Mouse (Mus musculus) embryonic facial prominence, embryonic 10.5 days (tissue): ENCODE measurements around the gene Ctnnd2. TPM values are rescaled to one million over a fixed set of nuclear protein-coding genes. Genes with fewer than 3 reads are reported as not detected.

Experiments
- DNase-seq: peaks from one replicate; pipeline ENCODE4 v3.0.0-alpha.2; 2017; ENCODE audit warnings: low spot score
- H3K27ac ChIP-seq: fragments of 300-500 bp; sonication (generic); replicated peaks from 2 replicates; pipeline ENCODE4 v1.5.1; 2016; ENCODE audit warnings: mild to moderate bottlenecking
- H3K27me3 ChIP-seq: fragments of 300-500 bp; sonication (generic); replicated peaks from 2 replicates; pipeline ENCODE4 v1.6.1; 2016; ENCODE audit warnings: low read depth, mild to moderate bottlenecking; ENCODE audit not compliant: poor library complexity, severe bottlenecking
- H3K36me3 ChIP-seq: fragments of 300-500 bp; sonication (generic); replicated peaks from 2 replicates; pipeline ENCODE4 v1.6.1; 2016; ENCODE audit warnings: mild to moderate bottlenecking, moderate library complexity
- H3K4me1 ChIP-seq: fragments of 300-500 bp; sonication (generic); 2 replicates; pipeline ENCODE4 v1.6.1; 2016
- H3K4me3 ChIP-seq: fragments of 300-500 bp; sonication (generic); 2 replicates; pipeline ENCODE4 v1.5.1; 2016; ENCODE audit warnings: mild to moderate bottlenecking, moderate library complexity
- H3K9me3 ChIP-seq: fragments of 300-500 bp; sonication (generic); 2 replicates; pipeline ENCODE4 v1.6.1; 2016; ENCODE audit warnings: mild to moderate bottlenecking
- WGBS: fragments of 180-500 bp; shearing (Covaris S2); methylation state at CpG from one replicate; pipeline ENCODE4 v1.1.7; 2016; 5-methylcytosine and 5-hydroxymethylcytosine counted together
- polyA plus RNA-seq: library from polyadenylated mRNA; unstranded; fragments of >200 nt; fragmentation: Nextera tagmentation; extraction: Ambion mirVana; gene quantifications from 2 replicates; pipeline ENCODE4 v1.2.1, GENCODE M21; 2016

Ctnnd2 gene
- polyA plus RNA-seq, 1 experiment from 2014 or later = 13.3 TPM

GRCm38 (mm10) chr15:30977166-30977740 lies 804.9 kb downstream of the Ctnnd2 start:
- Histone ChIP-seq H3K4me3 (no peak overlapping the region), H3K9me3 (no peaks in the 10 kb centered on the region), H3K4me1 (no peaks in the 10 kb centered on the region; the same call in 1 of the 2 replicates), H3K36me3 (no peaks in the 10 kb centered on the region), H3K27me3 (no peaks in the 10 kb centered on the region), H3K27ac (no peak overlapping the region)
- WGBS = 92% methylated on average over 11 of the region's 11 CpGs
- DNase-seq = no peak

GRCm38 (mm10) chr15:30986890-30987289 lies 814.5 kb downstream of the Ctnnd2 start:
- no peaks in the 10 kb centered on the region for H3K36me3 ChIP-seq
- no peak overlapping the region for H3K4me3 ChIP-seq
- peaks cover 3% of the 10 kb centered on the region; the same call in 1 of the 2 replicates for H3K4me1 ChIP-seq
- no peak overlapping the region for H3K27ac ChIP-seq
- WGBS = 98% methylated on average over 2 of the region's 2 CpGs
- H3K9me3 ChIP-seq = no peaks in the 10 kb centered on the region
- H3K27me3 ChIP-seq = no peaks in the 10 kb centered on the region
- no peak for DNase-seq

GRCm38 (mm10) chr15:30990421-30991252 lies 818.2 kb downstream of the Ctnnd2 start:
- no peaks in the 10 kb centered on the region for H3K36me3 ChIP-seq
- H3K27ac ChIP-seq = no peak overlapping the region
- no peak for DNase-seq
- WGBS = 53% methylated on average over 15 of the region's 15 CpGs
- H3K27me3 ChIP-seq = no peaks in the 10 kb centered on the region
- H3K9me3 ChIP-seq = no peaks in the 10 kb centered on the region
- H3K4me1 ChIP-seq = peaks cover 3% of the 10 kb centered on the region; the same call in 1 of the 2 replicates
- no peak overlapping the region for H3K4me3 ChIP-seq

- Histone ChIP-seq H3K9me3 (no peaks in the 10 kb centered on the region), H3K27ac (no peak overlapping the region), H3K27me3 (no peaks in the 10 kb centered on the region), H3K4me3 (no peak overlapping the region), H3K36me3 (no peaks in the 10 kb centered on the region), H3K4me1 (peaks cover 3% of the 10 kb centered on the region; the same call in 1 of the 2 replicates)
- WGBS = 87% methylated on average over 12 of the region's 12 CpGs
- no peak for DNase-seq
Observed at GRCm38 (mm10) chr15:30992357-30992756, 820.0 kb downstream of the Ctnnd2 start.

GRCm38 (mm10) chr15:30992901-30993300 lies 820.5 kb downstream of the Ctnnd2 start:
- Histone ChIP-seq H3K4me1 (peaks cover 3% of the 10 kb centered on the region; the same call in 1 of the 2 replicates), H3K36me3 (no peaks in the 10 kb centered on the region), H3K9me3 (no peaks in the 10 kb centered on the region), H3K27ac (no peak overlapping the region), H3K27me3 (no peaks in the 10 kb centered on the region), H3K4me3 (no peak overlapping the region)
- 95% methylated on average over 3 of the region's 3 CpGs for WGBS
- no peak for DNase-seq

GRCm38 (mm10) chr15:30995346-30995745 lies 823.0 kb downstream of the Ctnnd2 start:
- Histone ChIP-seq H3K9me3 (no peaks in the 10 kb centered on the region), H3K36me3 (no peaks in the 10 kb centered on the region), H3K4me3 (no peak overlapping the region), H3K27me3 (no peaks in the 10 kb centered on the region), H3K4me1 (peaks cover 3% of the 10 kb centered on the region; the same call in 1 of the 2 replicates), H3K27ac (no peak overlapping the region)
- DNase-seq = no peak
- 87% methylated on average over 3 of the region's 3 CpGs for WGBS

GRCm38 (mm10) chr15:31004468-31004867 lies 832.1 kb downstream of the Ctnnd2 start:
- no peaks in the 10 kb centered on the region for H3K27me3 ChIP-seq
- H3K9me3 ChIP-seq = no peaks in the 10 kb centered on the region
- no peaks in the 10 kb centered on the region for H3K4me1 ChIP-seq
- no peaks in the 10 kb centered on the region for H3K36me3 ChIP-seq
- WGBS = 89% methylated on average over 5 of the region's 5 CpGs
- no peak overlapping the region for H3K4me3 ChIP-seq
- no peak for DNase-seq
- no peak overlapping the region for H3K27ac ChIP-seq

- Histone ChIP-seq H3K27ac (no peak overlapping the region), H3K36me3 (no peaks in the 10 kb centered on the region), H3K4me3 (no peak overlapping the region), H3K9me3 (no peaks in the 10 kb centered on the region), H3K27me3 (no peaks in the 10 kb centered on the region), H3K4me1 (no peaks in the 10 kb centered on the region)
- WGBS = 77% methylated on average over 8 of the region's 8 CpGs
- no peak for DNase-seq
Observed at GRCm38 (mm10) chr15:31004976-31005375, 832.6 kb downstream of the Ctnnd2 start.

GRCm38 (mm10) chr15:31006050-31006824 lies 833.8 kb downstream of the Ctnnd2 start:
- no peaks in the 10 kb centered on the region for H3K9me3 ChIP-seq
- H3K27me3 ChIP-seq = no peaks in the 10 kb centered on the region
- no peak overlapping the region for H3K4me3 ChIP-seq
- DNase-seq = no peak
- H3K36me3 ChIP-seq = no peaks in the 10 kb centered on the region
- WGBS = 87% methylated on average over 8 of the region's 8 CpGs
- H3K27ac ChIP-seq = no peak overlapping the region
- no peaks in the 10 kb centered on the region for H3K4me1 ChIP-seq

- no peak overlapping the region for H3K27ac ChIP-seq
- 93% methylated on average over 8 of the region's 8 CpGs for WGBS
Observed at GRCm38 (mm10) chr15:31006825-31007157, 834.4 kb downstream of the Ctnnd2 start.

GRCm38 (mm10) chr15:31008594-31008993 lies 836.2 kb downstream of the Ctnnd2 start:
- Histone ChIP-seq H3K9me3 (no peaks in the 10 kb centered on the region), H3K27ac (no peak overlapping the region), H3K4me3 (no peak overlapping the region), H3K4me1 (no peaks in the 10 kb centered on the region), H3K27me3 (no peaks in the 10 kb centered on the region), H3K36me3 (no peaks in the 10 kb centered on the region)
- WGBS = 72% methylated on average over 6 of the region's 6 CpGs
- DNase-seq = no peak

More at GRCm38 (mm10) chr15:31006825-31007157, 834.4 kb downstream of the Ctnnd2 start:
- no peak for DNase-seq
- Histone ChIP-seq H3K9me3 (no peaks in the 10 kb centered on the region), H3K4me3 (no peak overlapping the region), H3K4me1 (no peaks in the 10 kb centered on the region), H3K36me3 (no peaks in the 10 kb centered on the region), H3K27me3 (no peaks in the 10 kb centered on the region)

GRCm38 (mm10) chr15:31020769-31021168 lies 848.4 kb downstream of the Ctnnd2 start:
- H3K9me3 ChIP-seq = no peaks in the 10 kb centered on the region
- DNase-seq = no peak
- H3K27ac ChIP-seq = no peak overlapping the region
- 88% methylated on average over 2 of the region's 2 CpGs for WGBS
- no peak overlapping the region for H3K4me3 ChIP-seq
- no peaks in the 10 kb centered on the region for H3K4me1 ChIP-seq
- H3K36me3 ChIP-seq = no peaks in the 10 kb centered on the region
- no peaks in the 10 kb centered on the region for H3K27me3 ChIP-seq
